Mouse (Mus musculus) hindbrain, embryonic 13.5 days (tissue): ENCODE measurements at regions not wholly inside any gene's neighbourhood (a gene's known extent, or its start where the extent isn't known, plus 50 kb on each side); places are given as distances from the start of the nearest gene placed in this dataset.

Experiments
- ATAC-seq: fragments of 200-750 bp; cut with Nextera tagmentation; 2 replicates; pipeline ENCODE4 v1.8.0; 2017; ENCODE audit warnings: moderate TSS enrichment; ENCODE audit not compliant: low FRiP score
- H3K27ac ChIP-seq: fragments of 300-500 bp; sonication (generic); 2 replicates; pipeline ENCODE4 v1.5.1; 2015; ENCODE audit warnings: inconsistent platforms, mild to moderate bottlenecking, moderate library complexity
- H3K27me3 ChIP-seq: fragments of 300-500 bp; sonication (generic); 2 replicates; pipeline ENCODE4 v1.6.1; 2015; ENCODE audit warnings: mild to moderate bottlenecking, inconsistent platforms
- H3K36me3 ChIP-seq: fragments of 300-500 bp; sonication (generic); 2 replicates; pipeline ENCODE4 v1.6.1; 2015; ENCODE audit warnings: mild to moderate bottlenecking, inconsistent platforms
- H3K4me1 ChIP-seq: fragments of 300-500 bp; sonication (generic); replicated peaks from 2 replicates; pipeline ENCODE4 v1.6.1; 2015; ENCODE audit warnings: inconsistent platforms
- H3K4me2 ChIP-seq: fragments of 300-500 bp; sonication (generic); 2 replicates; pipeline ENCODE4 v1.6.1; 2015; ENCODE audit warnings: inconsistent platforms, mild to moderate bottlenecking, moderate library complexity
- H3K4me3 ChIP-seq: fragments of 300-500 bp; sonication (generic); 2 replicates; pipeline ENCODE4 v1.5.1; 2015; ENCODE audit warnings: mild to moderate bottlenecking, inconsistent platforms
- H3K9ac ChIP-seq: fragments of 300-500 bp; sonication (generic); 2 replicates; pipeline ENCODE4 v1.6.1; 2015; ENCODE audit warnings: mild to moderate bottlenecking, inconsistent platforms
- H3K9me3 ChIP-seq: fragments of 300-500 bp; sonication (generic); 2 replicates; pipeline ENCODE4 v1.6.1; 2016; ENCODE audit warnings: inconsistent platforms
- WGBS: fragments of 180-500 bp; shearing (Covaris S2); methylation state at CpG from one replicate; pipeline ENCODE4 v1.1.7; 2015; 5-methylcytosine and 5-hydroxymethylcytosine counted together

DNA sequence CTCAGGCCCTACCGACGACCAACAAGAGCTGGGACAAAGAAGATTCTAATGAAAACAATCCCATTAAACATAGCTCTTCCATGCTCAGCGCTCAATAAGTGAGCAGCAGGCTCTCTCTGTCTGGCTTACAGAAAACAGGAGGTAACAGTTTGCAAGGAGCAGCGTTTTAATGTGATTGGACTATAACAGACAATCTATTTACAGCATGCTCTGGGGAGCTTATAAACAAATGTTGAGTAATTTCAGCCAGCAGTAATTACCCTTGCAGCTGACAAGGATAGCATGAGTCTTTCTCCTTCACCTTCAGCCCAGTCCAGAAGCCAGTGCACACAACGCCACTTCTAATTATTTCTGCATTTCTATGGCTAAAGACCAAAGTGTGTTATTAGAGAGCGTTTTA lies 245.6 kb downstream of the Fign start:
- no peak overlapping the region for H3K27ac ChIP-seq

GRCm38 (mm10) chr2:63850033-63850432 lies 247.8 kb downstream of the Fign start:
- H3K9me3 ChIP-seq, result no peaks in the 10 kb centered on the region
- ATAC-seq, result 0 out of 2 replicates have a peak, but pooled peaks have one; percentile 57
- H3K4me2 ChIP-seq, result no peak overlapping the region
- H3K27me3 ChIP-seq, result no peaks in the 10 kb centered on the region
- H3K9ac ChIP-seq, result no peak overlapping the region
- peaks cover 22% of the 10 kb centered on the region for H3K4me1 ChIP-seq
- no peaks in the 10 kb centered on the region for H3K36me3 ChIP-seq
- H3K4me3 ChIP-seq, result no peak overlapping the region
- H3K27ac ChIP-seq, result peak overlapping the region; percentile 45
- 64% methylated on average over 5 of the region's 5 CpGs for WGBS

More for the DNA sequence above, 245.6 kb downstream of the Fign start:
- no peaks in the 10 kb centered on the region for H3K27me3 ChIP-seq
- H3K9me3 ChIP-seq, result no peaks in the 10 kb centered on the region
- no peak overlapping the region for H3K4me2 ChIP-seq
- H3K4me1 ChIP-seq, result peaks cover 28% of the 10 kb centered on the region
- 43% methylated on average over 6 of the region's 6 CpGs for WGBS
- no peak overlapping the region for H3K9ac ChIP-seq
- no peaks in the 10 kb centered on the region for H3K36me3 ChIP-seq
- ATAC-seq, result peak; percentile 82
- H3K4me3 ChIP-seq, result no peak overlapping the region

DNA sequence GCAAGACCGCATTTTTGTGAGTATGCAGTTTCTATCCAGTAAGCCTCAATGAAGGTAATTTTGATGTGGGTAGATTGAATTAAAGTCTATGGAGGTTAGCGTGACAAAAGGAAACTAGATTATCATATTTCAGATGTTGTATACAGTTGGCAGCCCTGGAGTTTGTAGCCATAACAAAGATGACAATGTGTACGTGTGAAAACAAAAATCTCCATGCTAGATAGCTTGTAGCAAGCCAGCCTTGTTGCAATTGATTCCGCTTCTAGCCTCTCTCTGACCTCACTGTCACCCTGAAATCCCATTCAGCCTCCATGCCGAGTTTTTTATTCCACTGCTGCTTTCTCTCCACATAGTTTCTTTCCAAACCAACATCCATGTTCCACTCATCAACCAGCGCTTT lies 248.4 kb downstream of the Fign start:
- Histone ChIP-seq H3K9me3 (no peaks in the 10 kb centered on the region), H3K4me1 (peaks cover 22% of the 10 kb centered on the region), H3K27ac (peak overlapping the region; percentile 45), H3K9ac (no peak overlapping the region), H3K27me3 (no peaks in the 10 kb centered on the region), H3K4me3 (no peak overlapping the region), H3K4me2 (no peak overlapping the region), H3K36me3 (no peaks in the 10 kb centered on the region)
- 66% methylated on average over 6 of the region's 6 CpGs for WGBS
- no peak for ATAC-seq

DNA sequence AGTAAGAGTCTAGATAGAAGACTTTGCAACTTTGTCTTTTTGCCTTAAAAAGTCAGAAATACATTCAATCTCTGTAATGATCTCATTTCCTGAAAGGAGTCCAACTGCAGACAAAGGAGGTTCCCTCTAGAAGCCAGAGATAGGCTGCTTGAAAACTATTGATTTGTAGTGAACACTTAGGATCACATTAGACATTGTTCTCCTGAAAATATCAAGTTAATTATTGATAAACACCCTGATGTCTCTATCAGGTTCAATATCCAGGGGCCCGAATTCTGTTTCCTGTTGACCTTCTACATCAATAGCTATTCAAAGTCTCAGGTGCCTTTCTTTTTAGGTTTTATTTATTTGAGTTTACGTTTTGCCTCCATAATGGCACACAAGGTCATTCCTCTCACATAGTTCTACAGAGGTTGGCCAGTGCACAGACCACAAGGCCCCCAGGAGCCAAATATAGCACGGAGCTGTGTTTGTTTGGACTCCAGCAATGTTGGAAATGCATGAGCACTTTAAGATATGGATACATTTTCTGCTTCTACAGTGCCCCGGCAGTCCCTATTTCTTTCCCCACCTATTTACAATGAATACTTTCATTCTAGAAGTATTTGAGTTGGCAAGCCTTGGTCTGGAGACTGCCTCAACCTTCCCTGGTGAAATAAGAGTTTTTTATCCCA lies 265.7 kb downstream of the Fign start:
- Histone ChIP-seq H3K4me1 (no peaks in the 10 kb centered on the region), H3K9me3 (no peaks in the 10 kb centered on the region), H3K36me3 (no peaks in the 10 kb centered on the region), H3K27ac (no peak overlapping the region), H3K9ac (no peak overlapping the region), H3K4me2 (no peak overlapping the region), H3K4me3 (no peak overlapping the region), H3K27me3 (no peaks in the 10 kb centered on the region)
- ATAC-seq, result no peak
- WGBS, result 89% methylated on average over 4 of the region's 4 CpGs

GRCm38 (mm10) chr2:63830431-63830830 lies 267.4 kb downstream of the Fign start:
- H3K27ac ChIP-seq, result no peak overlapping the region

DNA sequence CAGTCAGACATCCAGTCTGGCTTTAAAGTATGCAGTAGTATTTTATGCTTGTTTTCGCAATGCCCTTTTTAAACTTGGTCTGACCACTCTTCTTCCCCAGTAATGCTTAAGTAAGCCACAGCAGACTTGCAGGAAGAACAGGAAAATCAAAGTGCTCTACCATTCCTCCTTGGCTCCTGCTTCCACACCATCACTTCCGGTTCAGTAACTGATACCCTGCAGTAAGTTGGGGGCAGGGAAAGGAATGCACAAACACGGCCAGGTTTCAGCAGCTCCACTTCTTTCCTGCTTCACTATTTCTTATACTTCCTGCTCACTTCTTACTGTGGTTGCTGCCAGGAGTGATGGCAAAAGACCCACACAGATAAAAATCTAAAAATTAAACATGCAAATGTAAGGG lies 269.2 kb downstream of the Fign start:
- no peak for ATAC-seq
- Histone ChIP-seq H3K9ac (no peak overlapping the region), H3K9me3 (no peaks in the 10 kb centered on the region), H3K27ac (no peak overlapping the region), H3K36me3 (no peaks in the 10 kb centered on the region), H3K4me3 (no peak overlapping the region), H3K4me2 (no peak overlapping the region), H3K4me1 (no peaks in the 10 kb centered on the region), H3K27me3 (no peaks in the 10 kb centered on the region)
- WGBS, result 61% methylated on average over 3 of the region's 3 CpGs

More at GRCm38 (mm10) chr2:63830431-63830830, 267.4 kb downstream of the Fign start:
- no peaks in the 10 kb centered on the region for H3K27me3 ChIP-seq
- ATAC-seq, result no peak
- no peaks in the 10 kb centered on the region for H3K4me1 ChIP-seq
- H3K9ac ChIP-seq, result no peak overlapping the region
- 90% methylated on average over 5 of the region's 5 CpGs for WGBS
- no peaks in the 10 kb centered on the region for H3K36me3 ChIP-seq
- no peak overlapping the region for H3K4me2 ChIP-seq
- H3K9me3 ChIP-seq, result no peaks in the 10 kb centered on the region
- no peak overlapping the region for H3K4me3 ChIP-seq

DNA sequence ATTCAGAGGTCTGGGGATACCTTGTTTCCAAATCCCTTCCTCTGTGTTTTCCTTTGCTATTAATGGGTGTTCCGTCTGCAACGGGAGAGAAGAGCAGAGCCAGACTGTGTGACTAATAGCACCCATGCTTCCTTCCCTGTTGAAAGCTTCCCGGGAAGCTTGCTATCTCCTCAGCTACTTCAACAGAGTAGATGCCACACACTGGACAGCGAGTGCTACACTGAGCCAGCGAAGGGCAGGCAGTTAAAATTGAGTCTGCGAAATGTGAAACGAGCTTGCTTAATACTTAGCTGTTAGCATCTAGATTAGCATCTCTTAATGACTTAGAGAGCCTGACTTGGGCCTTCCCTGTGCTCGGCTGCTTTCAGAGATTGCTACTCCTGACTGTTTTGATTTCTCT lies 278.4 kb downstream of the Fign start:
- no peak; the same call in 1 of the 2 replicates for ATAC-seq
- no peaks in the 10 kb centered on the region for H3K36me3 ChIP-seq

More for the DNA sequence above, 278.4 kb downstream of the Fign start:
- Histone ChIP-seq H3K4me1 (peaks cover 5% of the 10 kb centered on the region; the same call in 1 of the 2 replicates), H3K9me3 (no peaks in the 10 kb centered on the region), H3K27ac (peak overlapping the region; percentile 41; the same call in 1 of the 2 replicates), H3K4me3 (no peak overlapping the region), H3K4me2 (peak overlapping the region; percentile 22), H3K9ac (no peak overlapping the region), H3K27me3 (no peaks in the 10 kb centered on the region)
- WGBS, result 32% methylated on average over 8 of the region's 8 CpGs
